Comparison of ENCODE assay signal across 9 mouse cellular contexts in genomic region chr11:115435596-115436337, GRCm38 (mm10). TPM values are rescaled to one million over a fixed set of nuclear protein-coding genes. Genes with fewer than 3 reads are reported as not detected.
DNase-seq lines count a peak whose midpoint lies in the region; ATAC-seq lines count a peak whose summit lies in the region.
"Had no signal": no experiment of that assay in that cellular context is flagged by ENCODE, and none has a peak within 500 bp of the region (broad histone marks: within the 10 kb centered on the region; RNA-seq: fewer than 3 reads in every experiment).

No protein-coding gene starts in this region.

- peaks cover 8% of the 10 kb centered on the region; the same call in 1 of the 2 replicates for H3K36me3 ChIP-seq in forebrain, embryonic 11.5 days (ENCODE audit: control insufficient read depth, insufficient read depth, low read length)
- peaks cover 9% of the 10 kb centered on the region for H3K36me3 ChIP-seq in intestine, embryonic 15.5 days

- peak overlapping the region; percentile 62 for H3K9ac ChIP-seq in forebrain, embryonic 11.5 days (ENCODE audit: low read length)
- H3K9ac ChIP-seq in intestine, embryonic 15.5 days, result peak overlapping the region; percentile 43

- no peaks in the 10 kb centered on the region; the same call in 1 of the 2 replicates for H3K27me3 ChIP-seq in forebrain, embryonic 11.5 days (ENCODE audit: control insufficient read depth, insufficient read depth, low read length)
- H3K27me3 ChIP-seq in intestine, embryonic 15.5 days (replicated peaks), result no peaks in the 10 kb centered on the region

- peaks cover 3% of the 10 kb centered on the region; the same call in 1 of the 2 replicates for H3K9me3 ChIP-seq in forebrain, embryonic 11.5 days (ENCODE audit: control insufficient read depth, low read length)
- no peaks in the 10 kb centered on the region for H3K9me3 ChIP-seq in intestine, embryonic 15.5 days

- DNase-seq in layer of hippocampus, postnatal 10 days (ENCODE audit: low spot score in 2 of 2), result peak; percentile 41 to 58
- DNase-seq in layer of hippocampus, adult 9-10 months (ENCODE audit: low spot score), result no peak
- peak; percentile 67 for DNase-seq in forebrain, embryonic 11.5 days (ENCODE audit: low spot score)
- DNase-seq in neural tube, embryonic 10.5 days (ENCODE audit: extremely low spot score, low spot score), result peak; percentile 71

- WGBS in forebrain, embryonic 11.5 days, result 6% methylated on average over 31 of the region's 31 CpGs
- WGBS in intestine, embryonic 15.5 days, result 7% methylated on average over 31 of the region's 31 CpGs

- H3K4me1 ChIP-seq in brown adipose tissue, adult 24 weeks (ENCODE audit: control insufficient read depth, insufficient read depth, insufficient read length, low read length), result no peaks in the 10 kb centered on the region
- H3K4me1 ChIP-seq in forebrain, embryonic 11.5 days (replicated peaks; ENCODE audit: control insufficient read depth, insufficient read depth, low read length), result peaks cover 11% of the 10 kb centered on the region
- H3K4me1 ChIP-seq in intestine, embryonic 15.5 days (replicated peaks), result peaks cover 11% of the 10 kb centered on the region

- peak overlapping the region; percentile 55 for H3K4me2 ChIP-seq in forebrain, embryonic 11.5 days (ENCODE audit: low read depth, low read length, severe bottlenecking)
- peak overlapping the region; percentile 68 for H3K4me2 ChIP-seq in intestine, embryonic 15.5 days (replicated peaks)

- no peak overlapping the region for H3K27ac ChIP-seq in brown adipose tissue, adult 24 weeks (replicated peaks; ENCODE audit: low read depth, low read length)
- H3K27ac ChIP-seq in forebrain, embryonic 11.5 days (ENCODE audit: low read depth, low read length), result no peak overlapping the region
- H3K27ac ChIP-seq in intestine, embryonic 15.5 days, result no peak overlapping the region

- H3K4me3 ChIP-seq in brown adipose tissue, adult 24 weeks (ENCODE audit: insufficient read depth, low read depth, low read length), result peak overlapping the region; percentile 22; the same call in 1 of the 2 replicates
- peak overlapping the region; percentile 27 for H3K4me3 ChIP-seq in forebrain, embryonic 11.5 days (ENCODE audit: low read depth, low read length)
- peak overlapping the region; percentile 10 for H3K4me3 ChIP-seq in intestine, embryonic 15.5 days (replicated peaks)

- peak; percentile 24; the same call in 1 of the 2 replicates for ATAC-seq in forebrain, embryonic 11.5 days (replicated peaks; ENCODE audit: low FRiP score)
- ATAC-seq in intestine, embryonic 15.5 days, result peak; percentile 53; the same call in 1 of the 2 replicates
- ATAC-seq in megakaryocyte-erythroid progenitor cell, adult 5-6 weeks (replicated peaks; ENCODE audit: low FRiP score, low TSS enrichment, poor library complexity, severe bottlenecking), result no peak
- ATAC-seq in activated CD4-positive, CD25-positive, alpha-beta regulatory T cell, adult 4 months, result no peak

RNA-seq across cellular contexts. Expression of gene Trim80, which starts 4.6 kb away (rescaled TPM):
- under 1 TPM in 1 of 2 experiments, not detected in 1; 0.18 TPM for total RNA-seq in layer of hippocampus, postnatal 10 days (2021)
- 0.87 and 2.3 TPM in 2 replicates for polyA plus RNA-seq in brown adipose tissue, adult 24 weeks (2012; ENCODE audit: insufficient read depth, insufficient read length, missing spikeins)
- 0.16 and 0.23 TPM in 2 replicates for polyA plus RNA-seq in forebrain, embryonic 11.5 days (2014; fragmentation: Nextera tagmentation; extraction: Ambion mirVana)
- 0.49 and 0.66 TPM in 2 replicates for polyA plus RNA-seq in intestine, embryonic 15.5 days (2015; fragmentation: Nextera tagmentation; extraction: Ambion mirVana)
- total RNA-seq in megakaryocyte-erythroid progenitor cell, adult 5-6 weeks (2014; fragmentation: Nextera tagmentation), result not detected in 2 replicates
- total RNA-seq in megakaryocyte-erythroid progenitor cell, adult 5-6 weeks (2017), result not detected in 2 replicates
- polyA plus RNA-seq in activated CD4-positive, CD25-positive, alpha-beta regulatory T cell, adult 4 months (2017; shearing (Covaris generic)), result not detected
- total RNA-seq: layer of hippocampus, postnatal 25 days had no signal

RNA-seq across cellular contexts. Expression of gene Kctd2, which starts 15.8 kb away (rescaled TPM):
- total RNA-seq in layer of hippocampus, postnatal 10 days (2021), result 10 to 100 TPM; 57.6 to 66.7 TPM
- polyA plus RNA-seq in brown adipose tissue, adult 24 weeks (2012; ENCODE audit: insufficient read depth, insufficient read length, missing spikeins), result 35.3 and 41.1 TPM in 2 replicates
- polyA plus RNA-seq in forebrain, embryonic 11.5 days (2014; fragmentation: Nextera tagmentation; extraction: Ambion mirVana), result 24.5 and 27.1 TPM in 2 replicates
- 12.1 and 13.5 TPM in 2 replicates for polyA plus RNA-seq in intestine, embryonic 15.5 days (2015; fragmentation: Nextera tagmentation; extraction: Ambion mirVana)
- total RNA-seq in megakaryocyte-erythroid progenitor cell, adult 5-6 weeks (2014; fragmentation: Nextera tagmentation), result 17.4 and 18.4 TPM in 2 replicates
- total RNA-seq in megakaryocyte-erythroid progenitor cell, adult 5-6 weeks (2017), result 10.9 and 13.0 TPM in 2 replicates
- polyA plus RNA-seq in activated CD4-positive, CD25-positive, alpha-beta regulatory T cell, adult 4 months (2017; shearing (Covaris generic)), result 10 to 100 TPM in 1 of 2 experiments, 1 to 10 TPM in 1; 6.9 to 12.2 TPM

RNA-seq across cellular contexts. Expression of gene Atp5h, which starts 16.0 kb away (rescaled TPM):
- 100 to 1,000 TPM; 406 to 440 TPM for total RNA-seq in layer of hippocampus, postnatal 10 days (2021)
- 2,910 and 3,016 TPM in 2 replicates for polyA plus RNA-seq in brown adipose tissue, adult 24 weeks (2012; ENCODE audit: insufficient read depth, insufficient read length, missing spikeins)
- polyA plus RNA-seq in forebrain, embryonic 11.5 days (2014; fragmentation: Nextera tagmentation; extraction: Ambion mirVana), result 814 TPM in 2 replicates
- polyA plus RNA-seq in intestine, embryonic 15.5 days (2015; fragmentation: Nextera tagmentation; extraction: Ambion mirVana), result 989 and 991 TPM in 2 replicates
- 864 and 908 TPM in 2 replicates for total RNA-seq in megakaryocyte-erythroid progenitor cell, adult 5-6 weeks (2014; fragmentation: Nextera tagmentation)
- total RNA-seq in megakaryocyte-erythroid progenitor cell, adult 5-6 weeks (2017), result 793 and 990 TPM in 2 replicates
- polyA plus RNA-seq in activated CD4-positive, CD25-positive, alpha-beta regulatory T cell, adult 4 months (2017; shearing (Covaris generic)), result 100 to 1,000 TPM; 705 to 855 TPM

RNA-seq across cellular contexts. Expression of gene Slc16a5, which starts 26.5 kb away (rescaled TPM):
- not detected for total RNA-seq in layer of hippocampus, postnatal 10 days (2021)
- not detected in 2 replicates for polyA plus RNA-seq in brown adipose tissue, adult 24 weeks (2012; ENCODE audit: insufficient read depth, insufficient read length, missing spikeins)
- polyA plus RNA-seq in forebrain, embryonic 11.5 days (2014; fragmentation: Nextera tagmentation; extraction: Ambion mirVana), result 0.16 and 0.24 TPM in 2 replicates
- 2.8 and 3.7 TPM in 2 replicates for polyA plus RNA-seq in intestine, embryonic 15.5 days (2015; fragmentation: Nextera tagmentation; extraction: Ambion mirVana)
- not detected in 2 replicates for total RNA-seq in megakaryocyte-erythroid progenitor cell, adult 5-6 weeks (2014; fragmentation: Nextera tagmentation)
- total RNA-seq in megakaryocyte-erythroid progenitor cell, adult 5-6 weeks (2017), result not detected in 2 replicates
- polyA plus RNA-seq in activated CD4-positive, CD25-positive, alpha-beta regulatory T cell, adult 4 months (2017; shearing (Covaris generic)), result 1 to 10 TPM; 2.9 to 3.1 TPM
- total RNA-seq: layer of hippocampus, postnatal 25 days had no signal

RNA-seq across cellular contexts. Expression of gene Mrpl58, which starts 32.2 kb away (rescaled TPM):
- total RNA-seq in layer of hippocampus, postnatal 10 days (2021), result 10 to 100 TPM; 86.3 to 96.3 TPM
- 129 and 138 TPM in 2 replicates for polyA plus RNA-seq in brown adipose tissue, adult 24 weeks (2012; ENCODE audit: insufficient read depth, insufficient read length, missing spikeins)
- polyA plus RNA-seq in forebrain, embryonic 11.5 days (2014; fragmentation: Nextera tagmentation; extraction: Ambion mirVana), result 253 and 265 TPM in 2 replicates
- polyA plus RNA-seq in intestine, embryonic 15.5 days (2015; fragmentation: Nextera tagmentation; extraction: Ambion mirVana), result 187 and 197 TPM in 2 replicates
- 81.8 and 92.4 TPM in 2 replicates for total RNA-seq in megakaryocyte-erythroid progenitor cell, adult 5-6 weeks (2014; fragmentation: Nextera tagmentation)
- 56.9 and 64.4 TPM in 2 replicates for total RNA-seq in megakaryocyte-erythroid progenitor cell, adult 5-6 weeks (2017)
- polyA plus RNA-seq in activated CD4-positive, CD25-positive, alpha-beta regulatory T cell, adult 4 months (2017; shearing (Covaris generic)), result 100 to 1,000 TPM; 206 to 214 TPM

Comparison
In these comparisons a context has a peak if more than half of its experiments do, and no peak if none do; other contexts are left out.
1. ATAC-seq: peak in forebrain, embryonic 11.5 days (single experiment) and intestine, embryonic 15.5 days (single experiment); none in megakaryocyte-erythroid progenitor cell, adult 5-6 weeks (single experiment) and activated CD4-positive, CD25-positive, alpha-beta regulatory T cell, adult 4 months (single experiment).
2. Peak in every context shown above with its lines, with median percentiles within 50 percentile points of each other: H3K4me3 ChIP-seq.